Mouse (Mus musculus): ENCODE measurements around the gene Tuba1b.

The Tuba1b gene

DNA sequence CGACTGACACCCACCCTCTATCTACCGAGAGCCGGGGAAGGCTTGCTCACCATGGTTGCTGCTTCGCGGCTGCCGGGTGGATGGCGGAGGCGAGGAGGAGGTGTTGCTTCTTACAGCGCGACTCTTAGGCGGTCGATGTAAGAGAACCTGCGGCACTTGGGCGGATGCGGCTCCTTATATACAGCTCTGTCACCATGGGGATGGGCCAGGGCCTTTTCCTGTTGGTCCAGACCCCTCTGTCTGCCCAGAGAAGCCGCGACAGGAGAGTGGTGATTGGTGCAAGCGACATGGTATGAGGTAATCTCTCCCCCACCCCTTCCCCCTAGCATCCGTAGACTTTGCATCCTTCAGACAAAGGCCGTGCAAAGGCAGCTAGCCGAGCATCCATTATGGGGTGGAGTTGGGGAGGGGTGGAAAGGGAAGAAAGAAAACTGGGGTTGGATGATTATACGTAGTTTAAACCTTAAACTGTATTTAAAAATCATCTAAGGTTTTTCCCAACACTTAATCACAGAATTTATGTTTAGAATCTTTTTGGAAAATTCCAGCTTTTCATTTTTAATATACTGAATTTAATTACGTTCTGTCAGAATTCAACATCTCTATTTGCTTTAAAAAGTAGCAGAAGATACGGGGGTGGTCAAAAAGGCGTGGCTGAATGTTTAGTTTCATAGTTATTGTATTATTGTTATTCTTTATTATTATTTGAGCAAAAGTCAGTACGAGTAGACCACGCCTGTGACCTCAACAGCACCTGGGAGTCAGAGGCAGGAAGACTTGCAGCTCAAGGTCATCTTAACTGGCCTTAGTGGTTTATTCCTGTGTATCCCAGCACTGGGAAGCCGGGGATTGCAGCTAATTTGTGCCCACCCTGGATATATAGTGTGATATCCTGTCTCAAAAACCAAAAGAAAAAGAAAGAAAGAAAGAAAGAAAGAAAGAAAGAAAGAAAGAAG, 19.3 kb upstream of the Tuba1b start, which contains the start of the genes Gm49450 and Tuba1a:
Gene Gm49450, minus strand, starts transcription at position 151 of the 956 bp plus-strand sequence.
Gene Tuba1a, minus strand, starts transcription at position 303 of the 956 bp plus-strand sequence.
- DNase-seq: peak; percentile 99

DNA sequence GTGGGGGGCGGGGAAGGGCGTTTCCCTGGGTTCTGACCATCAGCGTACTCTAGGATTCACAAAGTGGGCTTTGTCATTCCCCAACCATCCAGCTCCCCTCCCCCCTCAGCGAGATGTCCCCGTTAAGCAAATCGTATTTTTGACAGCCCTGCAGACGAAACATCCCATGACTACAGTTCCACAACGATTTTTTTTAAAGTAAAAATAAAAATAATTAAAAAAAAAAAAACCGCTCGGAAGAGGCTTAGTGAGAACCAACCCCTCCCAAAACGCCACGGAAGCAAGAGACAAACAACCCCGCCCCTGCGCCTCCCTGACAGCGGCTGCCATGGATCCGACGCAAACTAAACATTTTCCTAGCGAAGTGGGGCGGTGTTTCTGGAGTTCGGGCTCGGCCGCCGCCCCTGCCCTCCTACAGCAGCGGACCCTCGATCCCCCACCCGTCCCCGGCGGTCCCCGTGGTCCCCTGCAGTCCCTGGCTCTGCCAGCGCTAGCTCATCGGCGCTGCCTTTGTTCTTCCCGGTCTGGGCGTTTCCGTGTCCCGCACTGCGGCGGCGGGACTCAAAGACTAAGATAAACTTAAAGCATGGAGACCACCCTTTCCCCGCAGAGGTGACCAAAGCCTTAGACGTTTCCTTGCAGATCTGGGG, 18.5 kb upstream of the Tuba1b start:
- no peak for DNase-seq

DNA sequence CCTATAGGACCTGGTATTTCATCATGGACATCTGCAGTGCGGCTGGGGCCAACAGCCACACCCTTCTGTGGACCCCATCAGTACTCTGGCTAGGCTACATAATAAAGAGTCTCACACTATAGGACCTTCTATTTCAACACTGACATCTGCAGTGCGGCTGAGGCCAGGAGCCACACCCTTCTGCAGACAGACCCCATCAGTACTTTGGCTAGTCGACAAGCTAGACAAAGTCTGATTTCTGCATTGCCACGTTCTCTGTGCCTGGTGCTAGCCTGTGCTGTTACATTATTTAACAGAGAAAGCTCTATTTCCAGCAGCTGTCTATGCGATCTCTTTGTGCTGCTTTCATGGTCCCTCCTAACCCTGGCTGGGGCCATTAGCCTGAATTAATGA, 17.7 kb upstream of the Tuba1b start:
- no peak for DNase-seq

DNA sequence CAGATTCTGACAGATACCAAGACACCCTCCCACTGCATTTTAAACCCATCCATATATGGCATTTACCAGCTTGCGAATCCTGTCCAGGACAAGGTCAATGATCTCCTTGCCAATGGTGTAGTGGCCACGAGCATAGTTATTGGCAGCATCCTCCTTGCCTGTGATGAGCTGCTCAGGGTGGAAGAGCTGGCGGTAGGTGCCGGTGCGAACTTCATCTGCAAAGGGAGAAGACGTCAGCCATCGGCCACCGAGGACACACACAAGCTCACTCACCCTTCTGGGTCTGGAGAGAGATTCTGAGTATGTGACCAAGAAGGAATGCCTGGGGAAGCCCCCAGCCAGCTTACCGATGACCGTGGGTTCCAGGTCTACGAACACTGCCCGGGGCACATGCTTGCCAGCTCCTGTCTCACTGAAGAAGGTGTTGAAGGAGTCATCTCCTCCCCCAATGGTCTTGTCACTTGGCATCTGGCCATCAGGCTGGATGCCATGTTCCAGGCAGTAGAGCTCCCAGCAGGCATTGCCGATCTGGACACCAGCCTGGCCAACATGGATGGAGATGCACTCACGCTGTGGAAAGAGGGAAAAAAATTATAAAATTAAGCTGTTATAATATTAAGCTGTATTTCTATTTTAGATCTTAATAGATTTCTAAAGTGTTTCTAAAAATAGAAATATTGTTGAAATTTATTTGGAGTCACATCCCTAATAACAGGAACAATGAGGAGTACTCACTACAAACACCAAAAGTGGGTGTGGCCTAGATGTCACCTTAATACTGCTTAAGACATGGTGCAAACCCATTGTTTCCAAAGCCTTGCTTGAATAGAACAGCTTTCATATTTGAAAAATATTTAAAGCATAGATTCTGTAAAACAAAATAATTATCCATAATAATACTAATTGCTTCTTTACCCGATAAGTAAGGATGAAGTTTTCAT, 17.0 kb upstream of the Tuba1b start:
- peak; percentile 60 for DNase-seq

DNA sequence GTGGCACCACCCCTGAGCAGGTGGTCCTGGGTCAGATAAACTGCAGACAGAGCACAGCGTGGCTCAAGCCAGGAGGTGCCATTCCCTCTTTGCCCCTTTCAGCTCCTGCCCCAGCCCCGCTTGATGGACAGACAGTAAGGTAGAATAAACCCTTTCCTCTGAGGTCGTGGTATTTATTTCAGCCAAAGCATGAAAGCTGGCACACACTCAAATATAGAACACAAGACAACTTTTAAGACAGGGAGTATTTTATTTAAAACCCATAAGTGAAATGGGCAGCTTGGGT, 15.2 kb upstream of the Tuba1b start:
- no peak for DNase-seq

DNA sequence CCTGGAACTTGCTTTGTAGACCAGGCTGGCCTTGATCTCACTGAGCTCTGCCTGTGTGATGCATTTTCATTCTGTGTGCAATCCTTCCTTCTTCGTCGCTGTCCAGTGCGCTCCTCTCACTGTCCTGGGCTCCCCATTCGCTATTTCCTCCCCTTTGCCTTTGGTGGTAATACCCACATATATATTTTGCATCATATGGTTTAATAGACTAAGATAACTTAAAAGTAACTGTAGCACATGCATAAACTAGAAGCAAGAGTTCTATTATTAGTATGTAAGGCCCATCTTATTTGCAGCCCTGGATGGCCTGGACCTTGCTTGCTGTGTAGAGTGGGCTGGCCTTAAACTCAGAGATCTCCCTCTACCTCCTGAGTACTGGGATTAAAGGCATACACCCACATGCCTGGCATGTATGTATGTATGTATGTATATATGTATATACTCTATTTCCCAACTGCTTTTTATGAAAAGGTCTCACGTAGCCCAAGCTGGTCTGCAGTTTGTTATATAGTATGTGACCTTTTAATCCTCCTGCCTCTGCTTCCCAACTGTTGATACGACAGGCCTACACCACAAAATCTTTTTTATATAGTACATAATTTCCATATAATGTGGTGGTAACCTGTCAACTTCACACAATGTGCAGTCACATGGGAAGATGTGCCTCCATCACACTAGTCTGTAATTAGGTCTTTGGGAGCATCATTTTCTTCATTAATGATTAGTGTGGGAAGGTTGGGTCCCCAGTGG, 14.7 kb upstream of the Tuba1b start:
- no peak for DNase-seq

DNA sequence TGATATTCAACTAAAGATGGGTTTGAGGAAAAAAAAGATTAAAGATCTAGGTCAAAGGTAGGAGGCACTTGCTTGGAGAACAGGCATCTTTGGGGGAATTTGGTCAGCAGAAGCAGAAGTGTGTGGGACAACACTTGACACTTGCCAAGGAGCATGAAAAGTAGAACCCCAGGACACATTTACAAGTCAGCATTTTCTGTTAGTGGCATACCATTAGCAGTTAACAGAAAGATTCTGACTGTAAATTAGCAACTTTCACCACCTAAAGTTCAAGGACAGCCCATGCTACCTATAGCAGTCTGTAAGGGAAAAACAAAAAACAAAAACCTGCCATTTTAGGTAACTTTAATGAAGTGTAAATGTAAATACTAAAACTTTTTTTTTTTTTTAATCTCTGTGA, 14.0 kb upstream of the Tuba1b start:
- no peak for DNase-seq

DNA sequence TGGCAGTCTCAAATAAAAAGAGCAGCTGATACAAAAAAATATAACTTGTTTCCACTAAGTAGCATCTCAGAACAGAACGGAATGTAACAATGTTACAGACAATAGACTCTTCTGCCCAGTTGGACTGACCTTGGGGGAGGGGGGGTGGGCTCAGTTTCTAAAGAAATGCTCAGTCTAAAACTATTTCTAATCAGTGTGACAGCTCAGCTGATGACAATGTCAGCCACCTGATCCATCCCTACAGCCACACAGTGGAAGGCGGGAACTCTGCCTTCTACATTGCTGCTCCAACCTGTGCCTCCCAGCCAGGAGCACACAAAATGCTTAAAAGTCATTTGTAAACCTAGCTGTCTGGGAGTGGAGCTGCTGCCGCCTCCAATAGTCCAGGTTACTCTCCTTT, 13.5 kb upstream of the Tuba1b start:
- DNase-seq: no peak

DNA sequence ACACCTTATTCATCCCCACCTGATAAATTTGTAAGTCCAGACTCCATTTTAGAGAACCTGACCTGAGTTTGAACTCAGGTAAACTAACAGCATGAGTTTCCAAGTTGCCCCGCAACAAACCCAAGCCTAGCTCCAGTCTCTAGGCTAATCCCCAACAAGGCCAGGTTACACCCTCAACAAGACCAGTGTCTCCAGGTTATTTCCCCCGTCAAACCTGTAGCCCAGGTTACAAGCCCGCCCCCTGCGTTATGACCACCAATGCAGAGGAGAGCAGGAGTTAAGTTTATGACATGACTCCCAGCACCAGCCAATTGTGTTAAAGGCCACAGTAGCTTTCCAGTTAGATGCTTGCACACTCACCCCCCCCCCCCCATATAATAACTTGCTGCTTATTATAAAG, 8.8 kb upstream of the Tuba1b start:
- DNase-seq: no peak

DNA sequence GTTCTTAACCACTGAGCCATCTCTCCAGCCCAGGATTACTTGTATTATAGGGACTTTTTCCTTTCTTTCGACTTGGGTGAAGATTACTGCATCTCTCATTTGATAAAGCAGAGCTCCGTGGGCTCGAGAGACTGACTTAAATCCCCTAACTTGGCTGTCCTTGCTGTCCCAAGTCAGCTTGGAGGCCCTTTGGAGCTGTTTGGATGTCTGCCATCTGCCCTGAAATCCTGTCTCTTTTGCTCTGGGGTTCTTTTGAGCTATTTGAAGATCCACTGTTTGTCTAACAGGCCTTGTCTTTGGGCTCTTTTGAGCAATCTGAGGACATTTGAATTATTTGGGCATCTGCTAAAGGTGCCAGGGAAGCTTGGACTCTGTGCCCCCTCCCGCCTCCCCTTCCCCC, 7.7 kb upstream of the Tuba1b start:
- no peak for DNase-seq

DNA sequence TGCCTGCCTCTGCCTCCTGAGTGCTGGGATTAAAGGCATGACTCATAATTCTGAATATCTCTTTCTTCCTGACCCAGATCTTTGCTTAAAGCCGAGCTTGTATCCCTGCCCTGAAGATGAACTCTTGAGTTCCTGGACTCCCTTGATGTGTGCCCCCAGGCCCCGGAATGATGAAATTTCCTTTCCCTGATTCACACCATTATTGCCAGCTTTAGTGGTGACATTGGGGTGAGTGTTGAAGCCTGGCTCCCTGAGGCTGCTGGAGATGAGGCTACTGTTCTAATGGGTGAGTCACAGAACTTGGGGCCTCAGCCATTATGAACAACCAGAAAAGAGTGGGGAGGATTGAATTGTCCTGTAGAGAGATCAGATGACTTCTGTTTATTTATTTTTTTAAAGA, 7.2 kb upstream of the Tuba1b start:
- no peak for DNase-seq

DNA sequence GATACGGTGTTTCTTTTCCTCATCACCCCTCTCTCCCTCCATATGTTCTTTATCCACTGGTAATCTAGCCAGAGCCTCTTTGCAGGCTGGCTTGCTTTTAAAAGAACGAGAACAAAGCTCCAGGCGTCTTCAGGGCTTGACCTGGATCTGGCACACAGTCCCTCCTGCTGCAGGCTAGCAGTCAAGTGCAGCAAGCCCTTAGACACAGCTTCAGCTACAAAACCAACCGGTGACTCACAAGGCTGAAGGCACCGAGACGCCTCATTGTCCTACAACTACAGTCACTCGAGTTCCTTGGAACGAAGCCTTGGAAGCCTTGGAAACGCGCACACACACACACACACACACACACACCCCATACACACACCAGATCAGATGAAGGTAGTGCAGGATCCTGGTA, 6.5 kb upstream of the Tuba1b start:
- DNase-seq: peak; percentile 54

DNA sequence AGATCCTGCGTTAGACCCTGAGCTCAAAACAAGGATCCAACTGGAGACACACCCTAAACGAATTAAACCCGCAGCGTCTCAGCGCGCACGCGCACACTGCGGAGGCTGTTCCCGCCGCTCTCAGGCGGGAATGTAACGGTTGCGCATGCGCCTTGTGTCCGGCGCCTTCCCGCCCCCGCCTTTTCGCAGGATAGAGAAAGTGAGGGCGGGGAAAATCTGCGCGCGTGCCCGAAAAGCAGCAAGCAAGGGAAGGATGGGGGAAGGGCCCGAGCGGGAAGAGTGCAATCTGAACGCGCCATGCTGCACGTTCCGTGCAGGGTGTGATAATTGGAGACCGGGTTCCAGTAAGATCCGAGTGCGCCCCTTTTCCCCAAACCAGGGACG, 540 bp downstream of the Tuba1b start:
- peak; percentile 97 for DNase-seq

DNA sequence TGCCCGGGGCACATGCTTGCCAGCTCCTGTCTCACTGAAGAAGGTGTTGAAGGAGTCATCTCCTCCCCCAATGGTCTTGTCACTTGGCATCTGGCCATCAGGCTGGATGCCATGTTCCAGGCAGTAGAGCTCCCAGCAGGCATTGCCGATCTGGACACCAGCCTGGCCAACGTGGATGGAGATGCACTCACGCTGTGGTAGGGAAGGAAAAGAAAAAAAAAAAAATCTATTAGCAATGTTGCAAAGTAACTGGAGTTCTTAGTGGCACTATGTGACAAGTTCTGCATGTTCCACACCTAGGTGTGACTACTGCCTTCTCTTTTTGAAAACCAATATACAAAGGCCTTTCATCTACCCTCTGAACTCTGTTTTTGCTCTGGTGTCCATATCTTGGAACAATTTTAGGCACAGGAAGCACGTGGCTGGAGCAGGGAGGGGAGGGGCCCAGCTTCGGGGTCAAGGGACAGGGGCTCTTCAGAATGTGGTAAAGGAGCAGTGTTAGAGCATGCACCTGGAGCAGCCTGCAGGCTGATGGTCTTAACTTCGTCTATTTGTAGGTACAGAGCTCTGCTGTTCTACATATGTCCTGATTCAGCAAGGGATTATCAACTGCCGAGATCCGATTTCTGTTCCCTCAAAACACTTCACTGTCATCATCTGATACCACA, 1.2 kb downstream of the Tuba1b start:
- peak; percentile 69 for DNase-seq

DNA sequence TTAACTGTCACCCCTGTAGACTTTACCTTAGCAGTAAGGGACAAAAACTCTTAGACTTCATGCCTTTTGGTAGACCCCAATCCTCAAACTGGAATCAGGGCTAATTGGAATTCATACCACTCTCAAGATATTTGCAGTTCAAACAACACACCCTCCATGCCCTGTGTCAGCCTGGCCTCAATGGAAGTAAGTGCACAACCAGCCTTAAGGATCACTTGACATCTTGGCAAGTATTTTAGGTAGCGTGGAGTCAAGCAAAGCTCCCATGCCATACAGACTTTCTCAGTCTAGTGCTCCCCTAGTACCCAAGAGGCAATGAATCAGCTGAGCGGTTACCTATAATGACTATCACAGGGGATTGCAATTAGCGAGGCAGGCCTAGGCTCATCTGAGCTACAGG, 3.4 kb downstream of the Tuba1b start:
- DNase-seq: no peak

DNA sequence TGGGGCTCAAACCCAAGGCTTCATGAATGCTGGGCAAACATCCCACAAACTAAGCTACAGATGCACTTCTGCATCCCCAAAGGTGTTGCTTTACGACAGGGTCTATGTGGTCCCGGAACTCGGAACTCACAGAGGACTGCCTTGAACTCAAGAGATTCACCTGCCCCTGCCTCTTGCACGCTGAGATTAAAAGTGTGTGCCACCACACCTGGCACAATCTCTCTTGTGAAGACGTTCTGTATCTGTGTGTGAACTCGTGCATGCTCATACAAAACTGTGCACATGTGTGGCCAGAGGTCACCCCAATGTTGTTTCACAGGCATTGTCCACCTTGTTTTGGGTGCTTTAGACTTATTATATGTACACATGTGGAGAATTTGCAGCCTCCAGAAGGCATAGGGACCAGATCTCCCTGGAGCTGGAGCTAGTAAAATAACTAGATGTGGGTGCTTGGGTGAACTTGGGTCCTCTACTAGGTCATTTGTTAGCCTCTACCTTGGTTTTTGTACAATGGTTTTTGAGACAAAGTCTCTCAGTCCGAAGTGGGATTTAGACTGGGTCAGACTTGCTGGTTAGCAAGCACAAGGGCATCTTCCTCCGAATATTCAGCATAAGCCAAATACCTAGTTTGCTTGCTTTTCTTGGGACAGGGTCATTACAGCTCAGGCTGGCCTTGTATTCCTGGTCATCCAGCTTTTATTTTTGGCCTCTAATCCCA, 4.2 kb downstream of the Tuba1b start:
- no peak for DNase-seq

DNA sequence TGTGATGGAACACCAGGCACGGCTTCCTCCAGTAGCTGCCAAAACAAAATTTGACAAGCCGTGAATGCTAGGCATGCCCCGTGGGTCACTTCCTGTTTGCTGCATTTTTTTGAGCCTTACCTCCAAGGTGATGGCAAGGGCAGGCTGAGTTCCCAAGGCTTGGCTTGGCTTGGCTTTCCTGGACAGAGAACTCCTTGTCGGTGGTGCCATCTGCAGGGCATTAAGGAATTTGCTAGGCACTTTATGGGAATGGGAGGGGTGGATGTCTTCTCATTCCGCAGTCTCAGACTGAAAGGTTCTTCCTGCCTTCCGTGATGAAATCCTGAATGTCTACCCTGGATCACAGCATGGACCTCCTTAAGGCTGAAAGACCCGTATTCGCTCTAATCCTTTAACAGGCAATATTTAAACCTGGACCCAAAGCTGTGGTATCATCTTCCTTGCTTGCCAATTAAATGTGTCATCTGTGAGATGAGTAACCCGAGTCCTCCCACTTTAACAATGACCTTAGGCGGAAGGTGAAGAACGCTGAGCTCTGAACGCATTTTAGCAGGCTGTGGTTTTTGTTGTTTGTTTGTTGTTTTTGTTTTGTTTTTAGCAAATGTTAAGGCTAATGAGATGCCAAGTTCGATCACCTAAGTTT, 5.6 kb downstream of the Tuba1b start:
- peak; percentile 84 for DNase-seq

DNA sequence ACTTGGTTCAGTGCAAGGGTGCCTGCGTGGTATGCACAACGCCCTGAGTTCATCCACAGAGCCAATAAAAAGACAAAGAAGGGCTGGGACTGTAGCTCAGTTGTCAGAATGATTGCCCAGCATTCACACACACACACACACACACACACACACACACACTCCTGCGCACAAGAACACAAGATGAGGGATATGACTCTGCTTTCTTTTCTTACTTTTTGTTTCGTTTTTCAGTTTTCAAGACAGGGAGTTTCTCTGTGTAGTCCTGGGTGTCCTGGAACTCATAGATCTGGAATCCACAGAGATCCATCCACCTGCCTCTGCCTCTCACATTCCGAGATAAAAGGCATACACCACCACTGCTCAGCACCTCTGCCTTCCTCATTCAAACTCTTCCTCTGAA, 6.8 kb downstream of the Tuba1b start:
- DNase-seq: no peak

DNA sequence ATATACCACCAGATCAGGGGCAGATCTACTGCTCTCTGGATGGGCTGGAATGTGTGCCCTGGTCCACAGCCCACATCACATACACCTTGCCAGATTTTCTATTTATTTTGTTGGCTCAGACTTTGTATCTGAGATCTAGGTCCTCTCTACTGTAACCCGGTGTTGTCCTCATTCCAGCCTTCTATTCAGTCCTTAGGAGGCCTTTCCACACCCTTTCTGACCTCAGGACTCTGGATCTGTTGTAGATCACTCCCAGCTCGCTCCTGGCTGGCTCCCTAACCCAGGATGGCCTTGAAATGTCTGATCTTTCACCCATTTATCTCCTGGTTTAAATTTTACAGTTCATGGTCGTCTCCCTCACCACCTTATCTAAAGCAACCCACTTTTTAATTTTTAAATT, 9.7 kb downstream of the Tuba1b start:
- no peak for DNase-seq

DNA sequence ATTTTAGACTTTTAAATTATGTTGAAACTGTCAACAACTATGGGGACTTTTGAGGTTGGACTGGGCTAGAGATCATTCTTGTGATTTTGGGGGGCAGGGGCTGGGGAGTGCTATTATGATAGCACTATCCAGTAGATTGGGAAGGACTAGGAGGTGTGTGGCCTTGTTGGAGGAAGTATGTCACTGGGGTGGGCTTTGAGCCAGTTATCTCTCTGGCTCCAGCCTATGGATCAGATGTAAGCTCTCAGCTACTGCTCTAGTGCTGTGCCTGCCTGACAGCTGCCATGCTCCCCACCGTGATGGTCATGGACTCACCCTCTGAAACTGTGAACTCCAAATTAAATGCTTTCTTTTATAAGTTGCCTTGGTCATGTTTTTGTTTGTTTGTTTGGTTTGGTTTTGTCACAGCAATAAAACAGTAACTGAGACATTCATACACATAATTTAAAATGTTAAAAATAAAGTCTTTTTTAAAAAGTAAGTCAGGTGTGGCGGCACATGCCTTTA, 11.3 kb downstream of the Tuba1b start:
- no peak for DNase-seq

DNA sequence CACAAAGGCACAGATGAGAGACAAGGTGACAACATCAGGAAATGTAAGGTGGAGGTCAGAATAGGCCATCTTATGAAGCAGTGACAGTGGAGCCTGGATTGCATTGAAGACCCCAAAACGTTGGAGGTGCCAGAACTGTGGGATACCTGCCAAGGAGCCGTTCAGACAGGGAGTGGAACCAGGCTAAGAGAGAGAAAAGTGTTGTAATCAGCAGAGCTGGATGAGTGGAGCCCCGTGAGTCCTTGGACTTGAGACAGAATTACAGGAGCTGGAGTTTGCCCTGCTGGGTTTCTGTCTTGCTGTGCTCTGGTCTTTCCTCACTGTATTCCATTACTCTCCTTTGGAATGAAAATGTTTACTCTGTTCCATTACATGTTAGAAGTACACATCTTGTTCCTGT, 11.8 kb downstream of the Tuba1b start:
- DNase-seq: no peak
